Mouse (Mus musculus) lung, postnatal 10 days (tissue): ENCODE measurements around the gene Cd7.
A peak's percentile ranks its signal among the peaks of the same experiment; 100 is the strongest.

Experiments
- DNase-seq: peaks from one replicate; pipeline ENCODE4 v3.0.0; 2021

The Cd7 gene

DNA sequence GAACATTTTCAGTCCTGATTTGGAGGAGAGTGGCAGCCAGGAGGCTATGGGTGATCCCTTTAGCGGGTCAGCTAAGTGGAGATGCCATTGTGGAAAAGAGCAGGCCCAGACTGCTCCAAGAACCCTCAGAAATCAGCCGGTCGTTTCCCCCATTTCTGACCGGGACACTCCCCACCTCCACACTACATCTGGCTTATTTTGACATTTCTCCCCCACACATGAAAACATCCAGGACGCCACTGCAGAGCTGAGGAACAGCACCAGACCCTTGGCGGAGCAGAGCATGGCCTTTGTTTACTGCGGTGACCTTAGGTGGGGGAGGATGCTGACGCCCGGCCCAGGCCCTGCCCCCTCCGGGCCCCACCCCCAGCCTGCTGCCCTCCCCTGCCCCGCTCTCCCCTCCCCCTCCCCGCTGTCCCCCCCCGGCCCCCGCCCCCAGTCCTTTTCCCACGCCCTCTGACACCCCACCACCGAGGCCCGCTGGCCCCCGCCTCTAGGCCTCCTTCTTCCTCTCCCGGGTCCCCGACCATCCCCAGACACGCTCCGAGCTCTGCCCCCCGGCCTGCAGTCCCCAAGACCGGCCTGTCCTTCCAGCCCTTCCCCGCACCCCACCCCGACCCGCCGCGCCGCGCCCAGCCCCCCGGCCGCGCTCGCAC is 49.0 kb downstream of the Cd7 start:
- peak; percentile 69 for DNase-seq

GRCm38 (mm10) chr11:120989523-120989922 is 49.7 kb downstream of the Cd7 start:
- no peak for DNase-seq

DNA sequence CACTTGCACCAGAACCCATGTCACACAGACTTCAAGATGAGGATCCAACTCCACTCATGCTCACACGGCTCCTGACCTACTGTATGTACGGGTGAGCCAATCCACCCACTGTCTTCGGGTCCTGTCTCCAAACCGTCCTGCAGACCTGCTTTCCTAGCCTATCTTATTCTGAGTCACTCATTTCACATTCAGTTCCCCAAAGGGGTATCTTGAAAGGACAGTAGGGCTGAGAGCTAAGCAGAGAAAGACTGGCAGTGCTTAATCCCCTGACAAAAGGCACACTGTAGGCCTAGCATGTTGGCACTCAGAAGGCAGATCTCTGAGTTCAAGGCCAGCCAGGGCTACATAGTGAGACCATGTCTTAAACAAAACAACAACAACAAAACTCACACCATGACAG is 50.8 kb downstream of the Cd7 start:
- no peak for DNase-seq

DNA sequence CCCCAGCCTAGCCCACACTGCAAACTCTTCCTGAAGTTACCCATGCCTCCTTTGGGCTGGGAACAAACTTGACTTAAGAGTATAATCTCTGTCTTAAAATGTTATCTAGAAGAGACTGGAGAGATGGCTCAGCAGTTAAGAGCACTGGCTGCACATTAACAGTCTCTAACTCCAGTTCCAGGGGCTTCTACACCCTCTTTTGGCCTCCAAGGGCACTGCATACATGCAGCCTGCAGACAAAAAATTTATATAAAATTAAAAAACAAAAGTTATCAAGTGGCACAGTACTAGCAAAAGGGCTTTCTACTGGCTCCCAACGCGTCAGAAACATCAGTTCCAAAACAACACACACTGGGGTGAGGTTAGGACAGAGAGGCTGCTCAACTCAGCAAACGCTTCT is 51.6 kb downstream of the Cd7 start:
- no peak for DNase-seq
